Mouse (Mus musculus): ENCODE measurements around the gene Alk.

GRCm38 (mm10) chr17:71979137-71979536 lies 625.3 kb downstream of the Alk start:
- no peak for TF ChIP-seq CTCF (IDR thresholded peaks at IDR 0.05; ENCODE audit: low read depth)
- TF ChIP-seq EP300 (IDR thresholded peaks at IDR 0.05; ENCODE audit: low read depth), result no peak

Data from liver, postnatal 0 days (tissue).